ENCODE assay signal across 8 mouse cellular contexts in genomic region chr14:102883344-102884122, GRCm38 (mm10).
DNase-seq lines count a peak whose midpoint lies in the region; ATAC-seq and TF ChIP-seq lines count a peak whose summit lies in the region.

No protein-coding gene starts in this region.

- H3K27me3 ChIP-seq in heart, embryonic 12.5 days (replicated peaks) = no peaks in the 10 kb centered on the region
- no peaks in the 10 kb centered on the region for H3K27me3 ChIP-seq in kidney, postnatal 0 days (ENCODE audit: insufficient read depth, low read length)
- no peaks in the 10 kb centered on the region for H3K27me3 ChIP-seq in small intestine, adult 2 months (ENCODE audit: control insufficient read depth, insufficient read depth, low read length)

- H3K4me3 ChIP-seq in heart, embryonic 12.5 days = no peak overlapping the region
- no peak overlapping the region for H3K4me3 ChIP-seq in kidney, postnatal 0 days (replicated peaks; ENCODE audit: low read depth, low read length)
- H3K4me3 ChIP-seq in small intestine, adult 2 months (ENCODE audit: low read depth, low read length) = no peak overlapping the region

- no peak overlapping the region for H3K9ac ChIP-seq in heart, embryonic 12.5 days
- H3K9ac ChIP-seq in kidney, postnatal 0 days (ENCODE audit: low read depth, low read length) = no peak overlapping the region

- no peak overlapping the region for H3K4me2 ChIP-seq in heart, embryonic 12.5 days
- H3K4me2 ChIP-seq in kidney, postnatal 0 days (ENCODE audit: low read length) = no peak overlapping the region

- no peaks in the 10 kb centered on the region for H3K9me3 ChIP-seq in heart, embryonic 12.5 days (replicated peaks)
- no peaks in the 10 kb centered on the region for H3K9me3 ChIP-seq in kidney, postnatal 0 days (replicated peaks; ENCODE audit: low read length)

- DNase-seq in heart, adult 11 months = peak; percentile 97
- DNase-seq in R1 (ENCODE audit: low read depth, low spot score) = peak; percentile 16
- peak; percentile 69 to 81 for DNase-seq in heart, adult 9 months (ENCODE audit: low spot score in 2 of 2)
- peak; percentile 88 for DNase-seq in kidney, postnatal 0 days (ENCODE audit: low spot score)
- no peak for DNase-seq in urinary bladder, adult 18-20 months (ENCODE audit: low spot score in 2 of 2)
- DNase-seq in urinary bladder, postnatal 4 days (ENCODE audit: low spot score in 2 of 2) = no peak

- H3K27ac ChIP-seq in heart, embryonic 12.5 days (ENCODE audit: poor library complexity, severe bottlenecking) = no peak overlapping the region
- no peak overlapping the region for H3K27ac ChIP-seq in kidney, postnatal 0 days
- peak overlapping the region; percentile 66 for H3K27ac ChIP-seq in small intestine, adult 2 months (ENCODE audit: insufficient read depth, low read depth, low read length)

- WGBS in heart, embryonic 12.5 days = 75% methylated on average over 15 of the region's 15 CpGs
- WGBS in kidney, postnatal 0 days = 81% methylated on average over 15 of the region's 15 CpGs
- WGBS in small intestine, adult 2 months = 78% methylated on average over 15 of the region's 15 CpGs

- H3K4me1 ChIP-seq in heart, embryonic 12.5 days (replicated peaks) = no peaks in the 10 kb centered on the region
- H3K4me1 ChIP-seq in kidney, postnatal 0 days (replicated peaks; ENCODE audit: insufficient read depth, low read length) = 0 out of 2 replicates have a peak, but pooled peaks cover 2% of the 10 kb centered on the region
- no peaks in the 10 kb centered on the region; the same call in 1 of the 2 replicates for H3K4me1 ChIP-seq in small intestine, adult 2 months (ENCODE audit: control insufficient read depth, insufficient read depth, insufficient read length, low read length)

- TF ChIP-seq CTCF in kidney, postnatal 0 days (IDR thresholded peaks at IDR 0.05; ENCODE audit: low read depth) = no peak
- no peak for TF ChIP-seq CTCF in small intestine, adult 2 months (IDR thresholded peaks at IDR 0.05; ENCODE audit: extremely low read depth, insufficient read length, insufficient replicate concordance, low read depth, low read length)

- no peak for ATAC-seq in heart, embryonic 12.5 days (ENCODE audit: insufficient number of reproducible peaks, low FRiP score)
- ATAC-seq in kidney, postnatal 0 days (replicated peaks; ENCODE audit: low FRiP score, low read depth) = no peak

- TF ChIP-seq POLR2A in small intestine, adult 2 months (IDR thresholded peaks at IDR 0.05; ENCODE audit: low read depth, low read length) = no peak

- no peaks in the 10 kb centered on the region for H3K36me3 ChIP-seq in heart, embryonic 12.5 days
- H3K36me3 ChIP-seq in kidney, postnatal 0 days (ENCODE audit: insufficient read depth, low read length) = no peaks in the 10 kb centered on the region
- no peaks in the 10 kb centered on the region for H3K36me3 ChIP-seq in small intestine, adult 2 months (ENCODE audit: control insufficient read depth, insufficient read depth, low read length)

Comparison
In these comparisons a context has a peak if more than half of its experiments do, and no peak if none do; other contexts are left out.
1. DNase-seq: peak in heart, adult 11 months (single experiment), R1 (single experiment), heart, adult 9 months (2 of 2) and kidney, postnatal 0 days (single experiment); none in urinary bladder, adult 18-20 months (0 of 2) and urinary bladder, postnatal 4 days (0 of 2).